Mouse (Mus musculus): ENCODE data around the gene Tomm20.
"Not testable (repeated sequence)": the region's sequence is repeated elsewhere in the genome, so short reads cannot be mapped to it uniquely, and the experiment has no call there.

Gene Tomm20

GRCm38 (mm10) chr8:126919703-126920102 lies 25.9 kb downstream of the Tomm20 start:
- no peak for DNase-seq (ENCODE audit: extremely low read depth, low read depth, low spot score)

DNA sequence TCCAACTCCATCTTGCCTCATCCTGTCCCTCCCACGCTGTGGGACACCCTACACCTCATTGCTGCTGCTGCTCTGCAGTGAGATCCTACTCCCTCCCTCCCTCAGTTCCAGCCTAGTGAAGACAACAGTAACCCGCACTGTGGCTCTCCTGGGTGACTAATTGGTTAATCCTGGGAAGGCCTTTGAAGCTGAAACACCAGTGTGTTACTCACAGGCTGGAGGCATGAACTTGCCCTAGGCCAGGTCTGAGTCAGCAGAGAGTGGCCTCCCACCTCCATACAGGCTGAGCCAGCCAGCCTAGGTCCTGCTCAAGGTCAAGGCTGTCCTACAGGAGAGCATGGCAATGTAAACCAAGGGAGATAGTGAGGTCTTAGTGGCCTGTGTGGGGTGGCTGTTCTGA lies 26.4 kb downstream of the Tomm20 start:
- DNase-seq (ENCODE audit: extremely low read depth, low read depth, low spot score): peak; percentile 59

DNA sequence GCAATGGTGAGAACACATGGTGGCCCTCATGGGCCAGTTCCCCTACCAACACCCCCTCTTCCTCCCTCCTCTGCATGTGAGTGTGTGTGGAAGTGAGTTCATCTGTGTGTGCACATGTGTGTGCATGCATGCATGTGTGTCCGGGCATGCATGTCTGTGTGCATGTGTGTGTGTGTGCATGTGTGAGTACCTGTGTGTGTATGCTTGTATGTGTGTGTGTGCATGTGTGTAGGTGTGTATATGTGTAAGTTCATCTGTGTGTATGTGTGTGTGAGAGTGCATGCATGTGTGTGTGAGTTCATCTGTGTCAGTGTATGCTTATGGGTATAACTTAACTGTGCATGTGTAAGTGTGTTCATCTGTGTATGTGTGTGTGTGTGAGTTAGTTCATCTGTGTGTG lies 27.3 kb downstream of the Tomm20 start:
- no peak for DNase-seq (ENCODE audit: extremely low read depth, low read depth, low spot score)

DNA sequence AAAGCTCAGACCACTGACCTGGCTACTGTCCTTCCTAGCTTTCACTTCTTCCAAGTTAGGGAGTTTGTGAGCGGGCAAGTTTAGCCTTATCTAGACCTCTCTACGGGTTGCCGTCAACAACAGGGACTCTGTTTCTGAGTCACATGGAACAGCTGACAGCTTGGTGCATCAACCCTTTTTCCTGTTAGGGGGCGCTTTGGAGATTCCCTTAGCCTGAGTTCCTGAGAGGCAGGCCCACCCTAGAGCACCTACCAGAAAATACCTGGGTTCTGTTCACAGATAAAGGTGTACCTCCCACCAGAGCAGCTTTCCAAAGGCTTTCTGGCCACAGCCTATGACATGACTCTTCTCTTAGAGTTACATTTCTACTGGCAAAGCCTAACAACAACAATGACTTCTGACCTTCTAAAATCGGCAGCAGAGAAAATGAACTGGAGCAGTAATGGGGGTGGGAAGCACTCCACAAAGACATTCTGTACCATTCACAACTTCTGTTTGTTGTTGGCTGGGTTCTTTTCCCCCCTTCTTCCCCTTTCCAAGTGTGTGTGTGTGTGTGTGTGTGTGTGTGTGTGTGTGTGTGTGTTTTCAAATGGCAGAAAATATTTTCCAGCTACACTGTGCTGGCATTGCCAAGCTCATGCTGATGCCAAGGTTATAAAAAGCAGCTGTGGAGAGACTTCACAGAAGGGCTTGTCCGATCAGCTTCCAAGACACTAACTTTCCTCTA lies 28.3 kb downstream of the Tomm20 start:
- no peak for DNase-seq (ENCODE audit: extremely low read depth, low read depth, low spot score)

DNA sequence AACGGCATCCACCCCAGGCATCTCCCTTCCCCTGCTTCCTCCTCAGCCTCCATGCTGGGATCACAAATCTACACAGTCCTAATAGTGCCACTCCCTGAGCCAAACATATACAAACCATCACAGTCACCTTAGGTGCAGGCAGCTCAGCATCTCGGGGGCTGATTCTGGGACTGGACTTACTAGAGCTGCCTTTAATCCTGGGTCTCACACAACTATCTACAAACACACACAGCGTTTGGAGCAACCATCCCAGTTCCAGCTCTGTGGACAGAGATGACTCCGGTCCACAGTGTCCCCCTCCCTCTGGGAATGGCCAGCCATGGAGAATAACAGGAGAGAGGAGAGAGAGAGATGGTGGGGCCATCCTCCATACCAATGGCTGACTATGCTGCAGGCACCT lies 29.0 kb downstream of the Tomm20 start:
- no peak for DNase-seq (ENCODE audit: extremely low read depth, low read depth, low spot score)

- DNase-seq (ENCODE audit: extremely low read depth, low read depth, low spot score): no peak
Measured at GRCm38 (mm10) chr8:126914609-126915375, 30.9 kb downstream of the Tomm20 start.

DNA sequence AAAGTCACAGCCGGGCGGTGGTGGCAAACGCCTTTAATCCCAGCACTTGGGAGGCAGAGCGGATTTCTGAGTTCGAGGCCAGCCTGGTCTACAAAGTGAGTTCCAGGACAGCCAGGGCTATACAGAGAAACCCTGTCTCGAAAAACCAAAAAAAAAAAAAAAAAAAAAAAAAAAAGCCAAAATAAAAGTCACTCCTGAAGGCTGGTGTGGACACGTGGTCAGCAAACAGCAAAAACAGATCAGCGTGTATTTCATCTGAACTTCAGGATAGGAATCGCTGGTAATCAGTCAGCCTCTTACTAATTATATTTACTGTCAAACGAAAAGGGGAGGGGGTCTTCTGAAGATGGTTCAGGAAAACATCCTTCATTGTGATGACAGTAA lies 31.5 kb downstream of the Tomm20 start:
- not testable (repeated sequence) for DNase-seq (ENCODE audit: extremely low read depth, low read depth, low spot score)

DNA sequence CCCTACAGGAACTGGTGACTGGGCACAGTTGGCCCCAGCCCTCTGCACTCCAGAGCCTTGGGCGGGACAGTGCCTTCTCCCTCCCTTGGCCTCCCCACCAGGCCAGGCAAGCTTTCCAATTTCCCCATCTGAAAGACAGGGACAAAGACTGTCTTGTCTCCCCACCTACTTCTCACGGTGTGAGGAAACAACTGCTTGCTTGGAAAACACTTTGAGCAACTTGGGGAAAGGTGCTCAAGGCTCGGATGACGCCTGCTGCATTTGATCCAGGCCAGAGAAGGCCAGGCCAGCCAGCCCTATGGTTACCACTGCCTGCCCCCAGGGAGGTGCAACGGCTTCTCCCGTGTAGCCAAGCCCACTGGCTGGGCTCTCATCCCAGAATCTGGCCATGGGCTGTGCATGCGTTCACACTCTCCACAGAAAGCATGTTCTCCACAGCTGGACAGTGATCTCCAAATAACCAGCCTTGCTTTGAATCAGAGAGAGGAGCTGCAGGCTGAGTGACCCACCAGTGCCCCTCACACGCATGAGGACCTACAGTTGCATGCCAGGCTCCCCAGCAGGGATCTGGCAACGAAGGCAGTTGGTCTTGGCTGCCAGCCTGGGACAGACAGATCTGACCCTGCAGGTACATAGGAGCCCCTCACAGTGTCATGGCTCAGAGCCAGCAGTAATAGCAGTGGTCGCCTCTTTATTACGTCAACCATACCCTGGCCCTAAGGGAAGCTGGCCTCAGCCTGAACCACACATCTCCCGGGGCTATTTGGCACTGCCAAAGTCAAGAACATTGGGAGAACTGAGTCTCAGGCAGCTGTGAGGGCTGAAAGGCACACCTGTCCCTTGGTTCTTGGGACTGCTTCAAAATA lies 32.2 kb downstream of the Tomm20 start:
- peak; percentile 100 for DNase-seq (ENCODE audit: extremely low read depth, low read depth, low spot score)

DNA sequence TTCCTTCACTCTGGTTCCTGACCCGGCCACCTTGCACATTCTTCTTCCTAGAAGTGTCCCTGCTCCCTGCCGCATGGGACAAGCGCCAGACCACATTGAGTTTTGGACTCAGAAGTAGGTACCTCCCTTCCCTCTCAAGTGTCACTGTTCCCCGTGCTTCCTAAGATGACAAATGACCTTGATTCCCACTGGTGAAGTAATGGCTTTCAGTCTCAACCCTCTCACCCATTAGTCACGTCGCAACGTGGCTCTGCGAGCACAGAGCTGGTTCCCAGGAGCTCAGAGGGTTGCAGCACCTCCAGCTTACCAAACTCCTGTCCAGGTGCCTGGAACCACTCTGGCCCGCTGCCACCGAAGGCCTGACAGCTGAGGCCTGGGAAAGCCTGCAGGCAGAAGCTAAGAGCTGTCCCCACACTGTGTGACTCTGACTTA lies 36.3 kb downstream of the Tomm20 start:
- peak; percentile 92 for DNase-seq (ENCODE audit: extremely low read depth, low read depth, low spot score)

- no peak for DNase-seq (ENCODE audit: extremely low read depth, low read depth, low spot score)
Measured at GRCm38 (mm10) chr8:126908805-126909204, 36.8 kb downstream of the Tomm20 start.

DNA sequence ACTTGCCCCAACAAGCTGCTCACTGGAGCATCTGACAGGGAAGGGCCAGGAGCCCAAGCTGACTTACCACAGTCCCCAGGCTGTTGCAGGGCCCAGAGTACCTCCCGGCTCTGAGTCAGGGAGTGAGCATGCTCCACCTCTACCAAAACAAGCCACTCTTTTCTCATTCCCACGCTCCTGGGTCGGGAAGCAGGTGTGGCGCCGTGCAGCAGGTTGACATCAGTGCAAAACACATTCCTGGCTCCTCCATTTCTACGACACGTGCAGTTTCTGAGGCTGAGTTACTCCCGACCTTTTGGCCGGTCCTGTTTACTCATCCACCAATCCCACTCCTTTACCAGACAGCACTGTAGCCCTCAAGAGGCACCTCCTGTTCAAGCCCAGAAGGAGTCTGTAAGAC lies 37.7 kb downstream of the Tomm20 start:
- no peak for DNase-seq (ENCODE audit: extremely low read depth, low read depth, low spot score)

GRCm38 (mm10) chr8:126907374-126907773 lies 38.3 kb downstream of the Tomm20 start:
- no peak for DNase-seq (ENCODE audit: extremely low read depth, low read depth, low spot score)

DNA sequence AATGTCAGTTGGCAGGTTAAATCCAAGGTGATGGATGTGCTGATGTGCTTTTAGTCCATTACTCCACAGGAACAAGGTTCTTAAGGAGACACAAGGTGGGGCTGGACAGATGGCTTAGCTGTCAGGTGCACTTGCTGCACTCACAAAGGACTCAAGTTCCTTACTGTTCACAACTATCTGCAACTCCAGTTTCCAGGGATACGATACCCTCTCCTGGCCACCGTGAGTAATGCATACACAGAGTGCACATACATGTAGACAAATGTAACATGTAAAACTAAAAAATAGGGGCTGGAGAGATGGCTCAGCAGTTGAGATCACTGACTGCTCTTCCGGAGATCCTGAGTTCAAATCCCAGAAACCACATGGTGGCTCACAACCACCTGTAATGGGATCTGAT lies 40.3 kb downstream of the Tomm20 start:
- no peak for DNase-seq (ENCODE audit: extremely low read depth, low read depth, low spot score)

- no peak for DNase-seq (ENCODE audit: extremely low read depth, low read depth, low spot score)
Measured at GRCm38 (mm10) chr8:126903927-126904326, 41.7 kb downstream of the Tomm20 start.

- DNase-seq (ENCODE audit: extremely low read depth, low read depth, low spot score): no peak
Measured at GRCm38 (mm10) chr8:126903224-126903895, 42.3 kb downstream of the Tomm20 start.

DNA sequence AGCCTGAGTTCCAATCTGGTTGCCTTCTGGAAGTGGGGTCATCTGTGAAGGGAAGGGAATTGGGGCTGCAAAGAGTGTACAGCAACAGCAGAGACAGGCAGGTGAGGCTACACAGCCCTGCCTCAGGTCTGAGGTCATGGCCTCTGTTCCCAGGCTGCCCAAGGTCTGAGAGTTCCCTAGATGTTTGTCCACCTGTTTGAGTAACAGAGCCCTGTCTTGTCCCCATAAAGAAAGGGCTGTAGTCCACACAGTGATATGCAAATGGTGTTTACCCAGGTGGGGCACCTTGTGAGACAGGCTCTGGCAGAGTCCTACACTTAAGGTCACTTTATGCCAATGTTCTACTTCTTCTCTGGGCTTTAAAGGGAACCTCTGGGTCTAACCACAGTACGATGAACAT lies 44.0 kb downstream of the Tomm20 start:
- no peak for DNase-seq (ENCODE audit: extremely low read depth, low read depth, low spot score)

DNA sequence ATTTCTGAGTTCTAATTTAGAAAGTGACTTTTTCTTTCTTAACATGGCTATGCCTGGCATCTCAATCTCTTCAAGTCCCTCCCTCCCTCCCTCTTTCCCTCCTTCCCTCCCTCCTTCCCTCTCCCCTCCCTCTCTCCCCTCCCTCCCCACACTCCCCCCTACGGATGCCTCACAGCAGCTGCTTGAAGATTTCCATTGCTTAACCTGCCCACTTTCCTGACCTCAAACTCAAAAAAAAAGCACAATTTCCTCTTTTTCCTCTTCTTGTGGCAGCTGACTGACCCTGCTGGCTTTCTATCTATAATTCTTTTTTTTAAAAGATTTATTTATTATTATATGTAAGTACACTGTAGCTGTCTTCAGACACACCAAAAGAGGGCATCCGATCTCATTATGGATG lies 44.6 kb downstream of the Tomm20 start:
- no peak for DNase-seq (ENCODE audit: extremely low read depth, low read depth, low spot score)

DNA sequence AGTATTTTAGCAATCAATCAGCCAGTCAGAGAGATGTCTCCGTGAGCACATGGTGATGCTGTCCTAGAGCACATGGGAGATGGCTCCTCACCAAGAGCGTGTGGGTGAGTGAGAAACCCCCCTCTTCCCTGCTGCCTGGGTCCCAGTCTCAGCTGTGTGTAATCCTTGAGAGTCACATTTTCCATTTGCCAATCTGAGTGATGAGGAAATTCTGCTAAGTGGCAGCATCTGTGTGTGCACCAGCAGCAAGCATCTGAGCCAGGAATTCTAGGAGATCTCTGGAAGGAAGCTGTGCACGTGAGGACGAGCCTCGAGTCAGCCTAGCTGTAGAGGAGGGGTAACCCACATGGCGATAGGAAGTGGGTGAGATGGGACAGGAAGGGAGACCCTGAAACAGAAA lies 50.5 kb downstream of the Tomm20 start:
- DNase-seq (ENCODE audit: extremely low read depth, low read depth, low spot score): no peak

DNA sequence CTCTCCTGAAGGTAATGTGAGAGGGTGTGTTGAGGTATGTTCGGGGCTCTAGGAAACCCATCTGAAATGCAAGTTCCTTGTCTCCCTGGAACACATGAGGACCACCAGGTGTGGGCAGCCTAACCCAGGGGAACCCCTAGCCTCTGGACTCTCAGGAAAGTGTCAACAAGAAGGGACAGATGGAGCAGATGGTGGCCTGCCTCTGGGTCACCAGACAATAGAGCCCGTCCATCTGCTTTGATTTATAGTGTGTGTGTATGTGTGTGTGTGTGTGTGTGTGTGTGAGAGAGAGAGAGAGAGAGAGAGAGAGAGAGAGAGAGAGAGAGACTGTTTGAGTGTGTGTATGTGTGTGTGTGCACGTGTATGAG lies 58.0 kb downstream of the Tomm20 start:
- DNase-seq (ENCODE audit: extremely low read depth, low read depth, low spot score): no peak

GRCm38 (mm10) chr8:126886741-126887638 lies 58.7 kb downstream of the Tomm20 start:
- DNase-seq (ENCODE audit: extremely low read depth, low read depth, low spot score): peak; percentile 58
